Mouse (Mus musculus) MEL (cell line): Measurements from ENCODE around the gene Olfr815.
"Not testable (repeated sequence)": the region's sequence is repeated elsewhere in the genome, so short reads cannot be mapped to it uniquely, and the experiment has no call there.

Experiments
- BHLHE40 ChIP-seq: IDR thresholded peaks from 2 replicates; pipeline ENCODE4 v1.6.1; 2012; ENCODE audit warnings: low read depth, mild to moderate bottlenecking, inconsistent platforms, low read length, improper control_type of control experiment, borderline replicate concordance
- CTCF ChIP-seq, 3 experiments: IDR thresholded peaks in 2 of 3; conservative IDR thresholded peaks in 1 of 3; 2 replicates each; pipeline ENCODE4 v1.5.1; 2011 to 2012; ENCODE audit warnings: low read length in 3 of 3, low read depth in 2 of 3, mild to moderate bottlenecking in 2 of 3, improper control_type of control experiment in 1 of 3, inconsistent platforms in 1 of 3, mixed read lengths in 1 of 3, moderate library complexity in 1 of 3; ENCODE audit not compliant: control insufficient read depth in 1 of 3, insufficient read depth in 1 of 3, poor library complexity in 1 of 3, severe bottlenecking in 1 of 3
- E2F4 ChIP-seq: IDR thresholded peaks from 2 replicates; pipeline ENCODE4 v1.6.1; 2011; ENCODE audit warnings: low read depth, low read length, improper control_type of control experiment, borderline replicate concordance
- ELF1 ChIP-seq: IDR thresholded peaks from 2 replicates; pipeline ENCODE4 v1.6.1; 2014; ENCODE audit warnings: low read depth, mild to moderate bottlenecking, inconsistent platforms, low read length, improper control_type of control experiment, moderate library complexity
- EP300 ChIP-seq, 2 experiments: IDR thresholded peaks; 2 replicates each; pipeline ENCODE4 v1.6.1; 2011; ENCODE audit warnings: improper control_type of control experiment in 2 of 2, low read length in 2 of 2, low read depth in 1 of 2, mild to moderate bottlenecking in 1 of 2
- HCFC1 ChIP-seq: IDR thresholded peaks from 2 replicates; pipeline ENCODE4 v1.6.1; 2012; ENCODE audit warnings: low read depth, mild to moderate bottlenecking, inconsistent platforms, low read length, improper control_type of control experiment, moderate library complexity
- NELFE ChIP-seq: IDR thresholded peaks from 2 replicates; pipeline ENCODE4 v1.6.1; 2011; ENCODE audit warnings: low read depth, low read length, improper control_type of control experiment
- SIN3A ChIP-seq: IDR thresholded peaks from 2 replicates; pipeline ENCODE4 v1.6.1; 2012; ENCODE audit warnings: low read length, improper control_type of control experiment, inconsistent platforms
- SMC3 ChIP-seq: IDR thresholded peaks from 2 replicates; pipeline ENCODE4 v1.6.1; 2011; ENCODE audit warnings: low read depth, low read length, improper control_type of control experiment
- TBP ChIP-seq: IDR thresholded peaks from 2 replicates; pipeline ENCODE4 v1.8.0; 2011; ENCODE audit warnings: low read depth, low read length, improper control_type of control experiment
- USF1 ChIP-seq: IDR thresholded peaks from 2 replicates; pipeline ENCODE4 v1.6.1; 2014; ENCODE audit warnings: low read depth, mild to moderate bottlenecking, inconsistent platforms, low read length, improper control_type of control experiment, moderate library complexity

DNA sequence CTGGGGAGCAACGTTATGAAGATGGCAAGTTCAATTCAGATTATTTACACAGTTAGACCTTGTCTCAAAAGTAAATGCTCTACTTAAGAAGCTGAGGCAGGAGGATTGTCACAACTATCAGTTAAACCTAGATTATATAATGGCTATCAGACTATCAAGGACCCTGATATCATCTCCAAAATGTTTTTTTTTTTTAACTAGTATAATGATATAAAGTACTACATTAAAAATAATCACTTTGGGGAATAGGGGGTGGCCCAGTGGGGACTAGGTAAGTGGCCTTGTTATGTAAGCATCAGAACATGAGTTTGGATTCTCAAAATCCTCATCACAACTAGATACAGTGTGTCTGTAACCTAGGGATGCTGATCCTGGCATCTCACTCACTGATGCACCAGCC lies 25.9 kb downstream of the Olfr815 start, which contains the start of gene Olfr814:
- not testable (repeated sequence) for TF ChIP-seq E2F4; SMC3; CTCF (IDR thresholded peaks at IDR 0.05 in 2 of 3, conservative IDR thresholded peaks at IDR 0.05 in 1 of 3; ENCODE audit: control insufficient read depth in 1 of 3, insufficient read depth in 1 of 3, low read depth in 2 of 3, low read length in 3 of 3, poor library complexity in 1 of 3, severe bottlenecking in 1 of 3); NELFE; EP300 (IDR thresholded peaks at IDR 0.05; ENCODE audit: low read depth in 1 of 2, low read length in 2 of 2); ELF1; USF1; TBP; BHLHE40; SIN3A; HCFC1
